Mouse (Mus musculus): ENCODE results near the gene Asb10.

The Asb10 gene

GRCm38 (mm10) chr5:24535731-24536130 is 5.0 kb downstream of the Asb10 start:
- DNase-seq, result peak; percentile 92

- no peak for DNase-seq
These were observed 6.5 kb downstream of the Asb10 start for GRCm38 (mm10) chr5:24534292-24534691.

GRCm38 (mm10) chr5:24533391-24533790 is 7.4 kb downstream of the Asb10 start:
- DNase-seq, result peak; percentile 83

- DNase-seq, result peak; percentile 98
These were observed 10.6 kb downstream of the Asb10 start for GRCm38 (mm10) chr5:24530042-24530689.

GRCm38 (mm10) chr5:24527780-24528179 is 13.0 kb downstream of the Asb10 start:
- DNase-seq, result no peak

- DNase-seq, result no peak
These were observed 13.9 kb downstream of the Asb10 start, which contains the start of gene Gbx1 for GRCm38 (mm10) chr5:24526889-24527230. Gbx1 (minus strand) TSS chr5:24527202.

GRCm38 (mm10) chr5:24526190-24526888 is 14.4 kb downstream of the Asb10 start:
- no peak for DNase-seq

- no peak for DNase-seq
These were observed 15.2 kb downstream of the Asb10 start for GRCm38 (mm10) chr5:24525360-24526189.

GRCm38 (mm10) chr5:24524522-24524921 is 16.3 kb downstream of the Asb10 start:
- no peak for DNase-seq

GRCm38 (mm10) chr5:24523806-24524205 is 17.0 kb downstream of the Asb10 start:
- DNase-seq, result no peak

- DNase-seq, result no peak
These were observed 19.4 kb downstream of the Asb10 start for GRCm38 (mm10) chr5:24521366-24521765.

- peak; percentile 97 for DNase-seq
These were observed 28.5 kb downstream of the Asb10 start for GRCm38 (mm10) chr5:24512271-24512670.

- no peak for DNase-seq
These were observed 30.1 kb downstream of the Asb10 start for GRCm38 (mm10) chr5:24510635-24511034.

- no peak for DNase-seq
These were observed 32.4 kb downstream of the Asb10 start for GRCm38 (mm10) chr5:24508406-24508805.

GRCm38 (mm10) chr5:24505513-24505912 is 35.3 kb downstream of the Asb10 start:
- no peak for DNase-seq

GRCm38 (mm10) chr5:24502786-24503185 is 38.0 kb downstream of the Asb10 start:
- DNase-seq, result no peak

GRCm38 (mm10) chr5:24500851-24501250 is 39.9 kb downstream of the Asb10 start:
- no peak for DNase-seq

- no peak for DNase-seq
These were observed 41.7 kb downstream of the Asb10 start for GRCm38 (mm10) chr5:24499113-24499512.

- no peak for DNase-seq
These were observed 43.3 kb downstream of the Asb10 start for GRCm38 (mm10) chr5:24497526-24497925.

GRCm38 (mm10) chr5:24496756-24497155 is 44.0 kb downstream of the Asb10 start:
- no peak for DNase-seq

GRCm38 (mm10) chr5:24495019-24495418 is 45.8 kb downstream of the Asb10 start:
- DNase-seq, result no peak

GRCm38 (mm10) chr5:24492546-24493285 is 48.1 kb downstream of the Asb10 start:
- DNase-seq, result no peak

- no peak for DNase-seq
These were observed 50.3 kb downstream of the Asb10 start for GRCm38 (mm10) chr5:24490413-24490920.
